Mouse (Mus musculus): Measurements from ENCODE around the gene Zfp174. TPM values are rescaled to one million over a fixed set of nuclear protein-coding genes. Genes with fewer than 3 reads are reported as not detected.
"Not testable (repeated sequence)": the region's sequence is repeated elsewhere in the genome, so short reads cannot be mapped to it uniquely, and the experiment has no call there.

The Zfp174 gene
- 0.93 and 1.1 TPM in 2 replicates for polyA plus RNA-seq (2016; fragmentation: Nextera tagmentation; extraction: Ambion mirVana)

DNA sequence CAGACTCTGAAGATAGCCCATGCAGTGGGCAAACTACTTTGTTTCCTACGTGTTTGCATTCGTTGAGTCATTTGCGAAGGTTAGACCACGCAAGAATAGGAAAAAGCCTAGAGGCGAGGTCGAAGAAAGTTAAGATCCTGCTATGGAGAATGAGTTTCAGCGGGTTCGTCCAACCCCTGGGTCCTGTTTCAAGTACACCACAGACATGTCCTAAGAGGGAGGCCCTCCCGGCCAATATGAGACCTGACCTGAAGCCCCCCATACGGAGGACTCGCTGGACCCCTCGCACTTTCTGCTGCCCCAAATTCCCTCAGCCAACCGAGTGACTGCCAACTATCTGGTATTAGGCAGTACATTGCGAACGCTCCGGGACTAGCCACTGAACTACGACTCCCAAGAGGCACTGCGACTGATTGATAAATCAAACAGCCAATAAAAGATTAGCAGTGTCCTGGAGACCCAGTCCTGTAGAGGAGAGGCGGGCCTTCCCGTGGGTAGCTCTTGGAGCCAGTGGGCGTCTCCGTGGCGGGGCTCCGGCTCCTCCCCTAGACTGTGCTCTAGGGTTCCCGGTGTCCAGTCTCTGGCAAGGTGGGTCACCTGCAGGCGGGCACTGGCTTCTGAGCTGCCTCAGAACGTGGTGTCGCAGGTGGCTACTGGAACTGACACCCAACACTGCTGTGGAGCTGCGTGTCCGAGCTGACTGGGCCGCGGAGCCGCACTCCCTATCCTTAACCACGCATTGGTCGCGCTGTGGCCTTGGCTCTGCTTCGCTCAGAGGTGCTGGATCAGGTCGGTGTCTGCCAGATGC is at the start of gene Zfp174:
Gene Zfp174 (plus strand): TSS at position 558 of the 808 bp plus-strand sequence.
- peaks cover 16% of the 10 kb centered on the region for H3K4me1 ChIP-seq
- no peaks in the 10 kb centered on the region; the same call in 1 of the 2 replicates for H3K9me3 ChIP-seq
- H3K27me3 ChIP-seq (ENCODE audit: poor library complexity, severe bottlenecking) = no peaks in the 10 kb centered on the region
- no peaks in the 10 kb centered on the region for H3K36me3 ChIP-seq (replicated peaks)
- peak within 1 kb of the TSS; percentile 59 for H3K4me3 ChIP-seq
- WGBS = 3% methylated on average over 38 of the region's 38 CpGs
- H3K27ac ChIP-seq = peak within 1 kb of the TSS; percentile 45
- peak; percentile 86 for DNase-seq (ENCODE audit: extremely low spot score, low spot score)

DNA sequence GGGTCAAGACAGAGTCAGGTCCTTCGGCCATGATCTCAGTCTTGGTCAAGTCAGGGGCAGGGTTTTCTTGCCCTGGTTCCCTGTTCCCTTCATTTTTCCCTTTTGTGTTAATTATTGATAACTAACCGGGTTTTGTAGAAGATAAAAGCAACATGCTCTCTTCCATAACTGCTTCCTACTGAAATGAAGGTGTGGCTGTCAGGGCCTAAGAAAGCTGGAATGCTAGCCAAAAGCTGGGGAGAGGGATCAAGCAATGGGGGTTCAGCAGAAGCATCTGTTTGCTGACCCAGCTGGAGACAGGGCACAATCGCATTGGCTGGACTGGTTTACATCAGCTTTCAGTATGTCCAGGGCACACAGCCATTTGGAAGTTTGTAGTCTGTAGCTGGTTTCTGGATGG is 38.9 kb upstream of the Zfp174 start:
- H3K27ac ChIP-seq = no peak overlapping the region
- H3K27me3 ChIP-seq (ENCODE audit: poor library complexity, severe bottlenecking) = no peaks in the 10 kb centered on the region
- H3K4me1 ChIP-seq = no peaks in the 10 kb centered on the region
- DNase-seq (ENCODE audit: extremely low spot score, low spot score) = no peak
- peaks cover 31% of the 10 kb centered on the region for H3K9me3 ChIP-seq
- no peaks in the 10 kb centered on the region for H3K36me3 ChIP-seq (replicated peaks)
- H3K4me3 ChIP-seq = no peak overlapping the region
- WGBS = 80% methylated on average over 3 of the region's 3 CpGs

DNA sequence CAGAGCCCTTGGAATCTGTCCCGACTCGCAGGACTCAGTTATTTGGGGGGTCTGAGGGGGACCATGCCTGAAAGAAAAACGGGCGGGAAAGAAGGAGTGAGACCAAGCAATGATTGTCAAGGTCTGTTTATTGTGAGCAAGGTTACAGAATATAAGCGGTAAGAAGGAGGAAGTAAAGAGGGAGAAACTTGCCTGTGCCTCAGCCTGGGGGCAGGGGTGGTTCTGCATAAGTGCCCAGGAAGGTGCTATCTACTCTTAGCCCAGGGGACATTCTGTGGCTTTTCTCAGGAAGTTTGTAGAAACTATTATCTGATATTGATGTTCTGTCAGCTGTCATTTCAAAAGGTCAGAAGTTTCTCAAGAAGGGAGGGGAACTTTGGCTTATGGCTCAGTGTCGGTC is 32.4 kb upstream of the Zfp174 start:
- H3K27ac ChIP-seq; H3K4me3 ChIP-seq; DNase-seq (ENCODE audit: extremely low spot score, low spot score); H3K4me1 ChIP-seq; H3K36me3 ChIP-seq (replicated peaks); H3K27me3 ChIP-seq (ENCODE audit: poor library complexity, severe bottlenecking): not testable (repeated sequence)
- peaks cover 15% of the 10 kb centered on the region; the same call in 1 of the 2 replicates for H3K9me3 ChIP-seq
- WGBS = 82% methylated on average over 6 of the region's 6 CpGs

DNA sequence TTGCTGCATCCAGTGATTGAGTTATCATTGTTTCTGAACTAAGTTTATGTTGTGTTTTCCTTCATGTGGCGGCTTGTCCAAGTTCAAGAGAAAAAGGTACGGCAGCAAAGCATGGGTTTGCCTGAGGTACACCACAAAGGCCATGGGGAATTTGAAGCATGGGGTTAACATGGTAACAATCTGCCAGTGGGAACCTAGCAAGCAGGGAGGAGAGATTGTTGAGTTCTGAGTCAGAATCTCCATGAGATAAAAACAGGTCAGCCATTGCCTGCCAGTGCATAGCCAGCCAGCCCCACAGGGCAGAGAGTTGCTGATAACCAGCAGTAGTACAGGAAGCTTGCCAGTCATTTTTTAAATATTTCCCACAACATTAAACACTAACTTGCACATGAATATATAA is 26.9 kb upstream of the Zfp174 start:
- Histone ChIP-seq H3K27me3 (ENCODE audit: poor library complexity, severe bottlenecking) (no peaks in the 10 kb centered on the region), H3K9me3 (no peaks in the 10 kb centered on the region), H3K36me3 (replicated peaks) (no peaks in the 10 kb centered on the region), H3K4me1 (no peaks in the 10 kb centered on the region), H3K27ac (no peak overlapping the region), H3K4me3 (no peak overlapping the region)
- no peak for DNase-seq (ENCODE audit: extremely low spot score, low spot score)
- WGBS = 84% methylated on average over 2 of the region's 2 CpGs

DNA sequence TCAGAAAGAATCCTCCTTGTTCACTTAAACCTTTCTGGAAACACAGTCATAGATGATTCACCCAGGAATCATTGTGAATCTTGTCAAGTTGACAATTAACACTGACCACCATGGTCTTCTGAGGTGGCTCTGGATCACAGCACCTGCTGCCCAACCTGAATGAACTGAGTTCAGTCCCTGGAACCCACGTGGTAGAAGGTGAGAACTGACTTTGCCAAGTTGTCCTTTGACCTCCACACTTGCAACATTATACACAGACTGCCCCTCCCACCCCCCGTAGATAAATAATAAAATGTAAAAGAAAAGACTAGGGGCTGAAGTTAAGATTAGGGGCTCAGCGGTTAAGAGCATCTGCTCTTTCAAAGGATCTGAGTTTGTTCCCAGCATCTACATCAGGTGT is 19.0 kb upstream of the Zfp174 start:
- Histone ChIP-seq H3K27ac (no peak overlapping the region), H3K27me3 (ENCODE audit: poor library complexity, severe bottlenecking) (no peaks in the 10 kb centered on the region), H3K9me3 (no peaks in the 10 kb centered on the region), H3K4me1 (no peaks in the 10 kb centered on the region), H3K4me3 (no peak overlapping the region), H3K36me3 (replicated peaks) (no peaks in the 10 kb centered on the region)
- 58% methylated on average over 3 of the region's 3 CpGs for WGBS
- no peak for DNase-seq (ENCODE audit: extremely low spot score, low spot score)

DNA sequence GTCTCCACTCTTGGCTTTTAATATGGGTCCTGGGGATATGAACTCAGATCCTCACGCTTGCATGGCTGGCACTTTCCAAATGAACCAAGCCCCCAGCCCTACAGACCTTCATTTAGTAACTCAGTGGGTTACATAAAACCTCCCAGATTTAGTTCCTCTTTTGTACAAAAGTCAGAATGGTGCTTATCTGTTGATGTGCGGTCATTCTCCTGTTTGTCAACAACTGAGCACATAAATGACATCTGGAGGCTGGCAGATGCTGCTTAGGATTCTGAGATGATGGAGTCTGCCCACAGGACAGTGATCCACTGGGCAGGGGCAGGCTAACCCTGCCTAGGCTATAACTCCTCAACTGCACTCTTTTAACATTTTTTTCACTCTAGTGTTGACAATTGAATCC is 17.3 kb upstream of the Zfp174 start:
- Histone ChIP-seq H3K9me3 (no peaks in the 10 kb centered on the region), H3K27ac (no peak overlapping the region), H3K4me1 (no peaks in the 10 kb centered on the region), H3K27me3 (ENCODE audit: poor library complexity, severe bottlenecking) (no peaks in the 10 kb centered on the region), H3K36me3 (replicated peaks) (no peaks in the 10 kb centered on the region), H3K4me3 (no peak overlapping the region)
- WGBS = 90% methylated on average over 2 of the region's 2 CpGs
- no peak for DNase-seq (ENCODE audit: extremely low spot score, low spot score)

DNA sequence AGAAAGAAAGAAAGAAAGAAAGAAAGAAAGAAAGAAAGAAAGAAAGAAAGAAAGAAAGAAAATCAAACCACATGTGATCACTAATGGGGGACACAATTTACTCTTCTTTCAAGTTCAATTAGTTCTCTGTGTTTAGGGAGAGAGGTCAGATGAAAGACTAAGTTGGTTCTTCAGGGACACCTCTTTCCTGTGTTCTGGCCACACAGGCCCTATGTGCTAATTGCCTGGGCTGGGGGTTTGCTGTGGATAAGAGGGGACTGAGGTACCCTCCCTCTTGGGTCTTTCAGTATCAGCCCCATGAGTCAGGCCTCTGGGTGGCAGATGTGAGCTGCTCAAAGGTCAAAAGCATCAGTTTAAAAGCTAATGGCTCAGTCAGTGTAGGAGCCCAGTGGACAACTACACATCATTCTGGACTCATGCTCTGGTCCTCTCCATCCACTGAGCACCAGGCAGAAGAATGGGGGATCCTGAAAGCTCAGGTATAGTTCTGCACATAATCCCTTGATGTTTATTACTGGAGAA is 16.4 kb upstream of the Zfp174 start, which contains the start of gene Olfr15:
Gene Olfr15 (plus strand): TSS at position 291 of the 522 bp plus-strand sequence.
- Histone ChIP-seq H3K27ac (no peak within 1 kb of the TSS), H3K4me1 (no peaks in the 10 kb centered on the region), H3K9me3 (no peaks in the 10 kb centered on the region), H3K27me3 (ENCODE audit: poor library complexity, severe bottlenecking) (no peaks in the 10 kb centered on the region), H3K36me3 (replicated peaks) (no peaks in the 10 kb centered on the region), H3K4me3 (no peak within 1 kb of the TSS)
- no peak for DNase-seq (ENCODE audit: extremely low spot score, low spot score)

DNA sequence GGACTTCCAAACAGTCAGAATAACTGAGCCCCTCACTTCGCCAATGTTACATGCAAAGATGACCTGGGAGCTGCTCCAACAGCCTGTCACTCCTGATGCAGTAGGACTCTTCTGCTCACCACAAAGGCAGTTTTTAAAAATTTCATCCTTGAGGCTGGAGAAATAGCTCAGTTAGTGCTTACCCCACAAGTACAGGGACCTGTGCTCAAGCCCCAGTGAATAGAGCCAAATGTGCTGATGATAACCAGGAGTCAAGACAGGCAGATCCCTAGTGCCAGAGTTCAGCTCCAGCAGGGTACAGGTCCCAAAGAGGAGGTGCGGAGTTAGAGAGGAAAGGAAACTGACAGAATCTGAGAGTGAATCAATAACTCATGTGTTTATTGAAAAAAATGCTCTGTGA is 11.6 kb upstream of the Zfp174 start:
- Histone ChIP-seq H3K36me3 (replicated peaks) (no peaks in the 10 kb centered on the region), H3K27ac (no peak overlapping the region), H3K9me3 (no peaks in the 10 kb centered on the region), H3K27me3 (ENCODE audit: poor library complexity, severe bottlenecking) (no peaks in the 10 kb centered on the region), H3K4me1 (no peaks in the 10 kb centered on the region), H3K4me3 (no peak overlapping the region)
- DNase-seq (ENCODE audit: extremely low spot score, low spot score) = no peak
- WGBS = 84% methylated on average over 2 of the region's 2 CpGs

DNA sequence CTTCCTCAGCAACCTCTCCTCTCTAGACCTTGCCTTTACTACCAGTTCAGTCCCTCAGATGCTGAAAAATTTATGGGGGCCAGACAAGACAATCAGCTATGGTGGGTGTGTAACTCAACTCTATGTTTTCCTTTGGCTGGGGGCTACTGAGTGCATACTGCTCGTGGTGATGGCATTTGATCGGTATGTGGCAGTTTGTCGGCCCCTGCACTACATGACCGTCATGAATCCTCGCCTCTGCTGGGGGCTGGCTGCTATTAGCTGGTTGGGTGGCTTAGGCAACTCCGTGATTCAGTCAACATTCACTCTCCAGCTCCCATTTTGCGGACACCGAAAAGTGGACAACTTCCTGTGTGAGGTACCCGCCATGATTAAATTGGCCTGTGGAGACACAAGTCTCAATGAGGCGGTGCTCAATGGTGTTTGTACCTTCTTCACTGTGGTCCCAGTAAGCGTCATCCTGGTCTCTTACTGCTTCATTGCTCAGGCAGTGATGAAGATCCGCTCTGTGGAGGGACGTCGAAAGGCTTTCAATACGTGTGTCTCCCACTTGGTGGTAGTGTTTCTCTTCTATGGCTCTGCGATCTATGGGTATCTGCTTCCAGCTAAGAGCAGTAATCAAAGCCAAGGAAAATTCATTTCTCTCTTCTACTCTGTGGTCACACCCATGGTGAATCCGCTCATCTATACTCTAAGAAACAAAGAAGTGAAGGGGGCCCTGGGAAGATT is 7.7 kb upstream of the Zfp174 start:
- Histone ChIP-seq H3K4me1 (peaks cover 4% of the 10 kb centered on the region; the same call in 1 of the 2 replicates), H3K36me3 (replicated peaks) (no peaks in the 10 kb centered on the region), H3K27ac (no peak overlapping the region), H3K9me3 (no peaks in the 10 kb centered on the region), H3K4me3 (no peak overlapping the region), H3K27me3 (ENCODE audit: poor library complexity, severe bottlenecking) (no peaks in the 10 kb centered on the region)
- 67% methylated on average over 17 of the region's 17 CpGs for WGBS
- no peak for DNase-seq (ENCODE audit: extremely low spot score, low spot score)

DNA sequence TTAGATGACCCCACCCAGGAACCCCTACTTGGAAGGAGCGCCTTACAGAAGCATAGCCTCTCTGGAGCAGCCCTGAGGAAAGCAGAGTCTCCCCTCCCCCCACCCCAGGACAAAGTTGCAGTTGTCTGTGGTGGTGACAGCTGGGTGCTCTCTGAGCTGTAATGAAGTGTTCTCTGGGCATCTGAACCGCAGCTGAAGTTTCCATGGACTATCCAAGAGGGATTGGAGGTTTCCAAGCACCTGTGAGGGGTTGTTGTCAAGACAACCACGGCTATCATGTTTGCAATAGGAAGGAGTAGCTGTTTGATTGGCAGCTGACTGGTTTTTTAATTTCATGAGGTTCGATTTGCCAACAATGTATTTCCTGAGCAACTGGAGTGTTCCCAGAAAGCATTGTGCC is 4.1 kb upstream of the Zfp174 start:
- Histone ChIP-seq H3K27ac (no peak overlapping the region), H3K4me1 (peaks cover 16% of the 10 kb centered on the region), H3K4me3 (no peak overlapping the region), H3K27me3 (ENCODE audit: poor library complexity, severe bottlenecking) (no peaks in the 10 kb centered on the region), H3K9me3 (no peaks in the 10 kb centered on the region), H3K36me3 (replicated peaks) (no peaks in the 10 kb centered on the region)
- no peak for DNase-seq (ENCODE audit: extremely low spot score, low spot score)
- 40% methylated on average over 4 of the region's 4 CpGs for WGBS

DNA sequence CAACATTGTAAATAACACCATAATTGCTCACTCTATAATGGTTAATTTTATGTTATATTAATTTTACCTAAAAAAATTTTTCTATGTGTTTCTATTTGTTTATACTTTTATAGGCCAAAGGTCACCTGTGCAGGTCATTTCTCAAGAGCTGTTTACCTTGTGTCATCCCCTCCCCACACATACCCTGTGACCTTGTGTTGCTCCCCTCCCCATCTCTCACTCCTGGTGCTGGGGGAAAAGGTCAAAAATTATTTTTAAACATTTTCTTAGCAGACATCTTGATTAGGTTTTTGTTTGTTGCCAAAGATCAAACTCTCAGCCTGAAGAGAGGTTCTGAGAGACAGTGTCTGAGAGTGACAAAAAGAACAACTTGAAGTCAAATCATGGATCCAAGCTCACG is 3.3 kb upstream of the Zfp174 start:
- no peak overlapping the region for H3K27ac ChIP-seq
- DNase-seq (ENCODE audit: extremely low spot score, low spot score) = no peak
- H3K36me3 ChIP-seq (replicated peaks) = no peaks in the 10 kb centered on the region
- H3K4me3 ChIP-seq = no peak overlapping the region
- H3K9me3 ChIP-seq = no peaks in the 10 kb centered on the region
- 81% methylated on average over 1 of the region's 1 CpGs for WGBS
- peaks cover 16% of the 10 kb centered on the region for H3K4me1 ChIP-seq
- no peaks in the 10 kb centered on the region for H3K27me3 ChIP-seq (ENCODE audit: poor library complexity, severe bottlenecking)

DNA sequence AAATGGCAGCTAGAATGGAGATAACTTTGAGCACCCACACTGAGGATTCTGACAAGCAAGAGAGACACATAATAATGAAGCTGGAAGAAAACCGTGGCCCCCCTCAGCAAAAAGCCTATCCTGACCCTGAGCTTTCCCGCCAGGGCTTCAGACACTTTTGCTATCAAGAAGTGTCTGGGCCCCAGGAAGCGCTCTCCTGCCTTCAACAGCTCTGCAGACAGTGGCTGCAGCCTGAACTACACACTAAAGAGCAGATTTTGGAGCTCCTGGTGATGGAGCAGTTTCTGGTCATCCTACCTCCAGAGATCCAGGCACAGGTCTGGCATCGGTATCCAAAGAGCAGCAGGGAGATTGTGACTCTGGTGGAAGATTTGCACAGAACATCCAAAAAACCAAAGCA is 803 bp downstream of the Zfp174 start:
- H3K4me1 ChIP-seq = peaks cover 18% of the 10 kb centered on the region
- DNase-seq (ENCODE audit: extremely low spot score, low spot score) = no peak
- H3K9me3 ChIP-seq = no peaks in the 10 kb centered on the region; the same call in 1 of the 2 replicates
- 67% methylated on average over 4 of the region's 4 CpGs for WGBS
- H3K27ac ChIP-seq = no peak overlapping the region
- H3K36me3 ChIP-seq (replicated peaks) = no peaks in the 10 kb centered on the region
- H3K27me3 ChIP-seq (ENCODE audit: poor library complexity, severe bottlenecking) = no peaks in the 10 kb centered on the region
- H3K4me3 ChIP-seq = peak overlapping the region; percentile 59

DNA sequence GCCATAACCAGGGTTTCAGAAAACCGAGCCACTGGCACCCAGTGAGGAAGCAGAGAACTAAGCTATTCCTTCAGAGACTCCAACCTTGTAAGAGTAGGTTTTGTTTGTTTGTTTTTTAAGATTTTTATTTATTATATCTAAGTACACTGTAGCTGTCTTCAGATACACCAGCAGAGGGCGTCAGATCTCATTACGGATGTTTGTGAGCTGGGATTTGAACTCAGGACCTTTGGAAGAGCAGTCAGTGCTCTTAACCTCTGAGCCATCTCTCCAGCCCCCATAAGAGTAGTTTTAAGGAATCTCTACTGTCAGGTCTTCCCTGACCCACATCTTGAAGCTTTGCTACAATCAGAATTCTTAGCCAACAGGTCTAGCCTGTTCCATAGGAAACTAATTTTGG is 1.3 kb downstream of the Zfp174 start:
- Histone ChIP-seq H3K4me3 (no peak overlapping the region), H3K9me3 (no peaks in the 10 kb centered on the region; the same call in 1 of the 2 replicates), H3K4me1 (peaks cover 16% of the 10 kb centered on the region; the same call in 1 of the 2 replicates), H3K36me3 (replicated peaks) (no peaks in the 10 kb centered on the region), H3K27me3 (ENCODE audit: poor library complexity, severe bottlenecking) (no peaks in the 10 kb centered on the region), H3K27ac (no peak overlapping the region)
- 73% methylated on average over 3 of the region's 3 CpGs for whole genome bisulfite sequencing
- DNase-seq (ENCODE audit: extremely low spot score, low spot score) = no peak

Data from forebrain, embryonic 10.5 days (tissue).